Mouse (Mus musculus) kidney, adult 18-20 months (tissue): ENCODE results near the gene Tmem234.

Experiments
- DNase-seq: peaks from one replicate; pipeline ENCODE4 v3.0.0; 2021

The Tmem234 gene

DNA sequence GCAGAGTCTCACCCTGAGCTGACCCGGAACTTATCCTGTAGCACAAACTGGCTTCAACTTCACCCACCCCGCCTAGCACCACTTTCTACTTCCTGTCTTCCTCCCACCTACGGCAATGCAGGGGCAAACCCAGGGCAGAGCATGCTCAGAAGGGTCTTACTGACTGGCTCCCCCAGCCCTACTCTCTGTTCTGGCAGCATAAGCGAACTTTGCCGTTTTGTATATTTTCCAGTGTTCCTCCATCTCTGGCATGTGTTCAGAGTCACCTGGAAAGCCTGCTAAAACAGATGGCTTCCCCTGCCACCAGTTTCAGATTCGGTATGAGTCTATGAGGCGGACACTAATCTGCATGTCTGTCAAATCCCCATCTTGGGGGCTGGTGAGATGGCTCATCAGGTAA lies 20.1 kb upstream of the Tmem234 start:
- no peak for DNase-seq

- no peak for DNase-seq
These were observed 18.2 kb upstream of the Tmem234 start for GRCm38 (mm10) chr4:129582251-129582650.

- DNase-seq: no peak
These were observed 16.1 kb upstream of the Tmem234 start for GRCm38 (mm10) chr4:129584370-129584769.

DNA sequence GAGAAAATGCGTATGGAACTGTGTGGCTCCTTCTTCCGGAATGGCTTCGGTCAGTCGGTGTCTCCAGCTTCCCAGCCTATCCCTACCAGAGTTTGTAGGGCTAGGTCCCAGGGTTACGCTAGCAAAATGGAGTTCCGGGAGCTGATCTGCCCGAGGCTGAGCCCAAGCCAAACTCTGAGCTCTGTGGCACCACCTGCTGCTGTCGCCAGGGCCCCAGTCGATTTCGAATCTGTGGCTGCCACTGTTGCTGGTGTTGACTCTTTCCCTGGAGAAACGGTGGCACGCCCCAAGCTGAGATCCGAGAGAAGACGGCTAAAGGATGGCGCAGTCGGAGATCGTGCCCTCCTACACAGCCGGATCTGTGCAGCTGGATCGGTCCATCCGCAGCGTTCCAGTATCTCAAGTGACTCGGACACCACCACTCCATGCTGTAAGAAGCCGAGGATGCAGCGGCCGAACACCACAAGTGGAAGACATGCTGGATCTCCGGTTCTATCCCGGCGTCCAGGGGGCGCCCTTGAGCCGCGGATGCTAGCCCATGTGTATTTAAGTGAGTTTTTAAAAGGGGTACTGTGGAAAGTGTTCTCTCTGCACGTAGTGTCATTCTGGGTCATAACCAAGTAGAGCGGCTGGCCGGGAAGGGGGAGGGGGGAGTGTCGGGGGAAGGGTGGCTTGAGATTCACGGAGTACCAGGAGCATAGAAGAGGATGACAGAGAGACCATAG lies 15.4 kb upstream of the Tmem234 start:
- peak; percentile 95 for DNase-seq

DNA sequence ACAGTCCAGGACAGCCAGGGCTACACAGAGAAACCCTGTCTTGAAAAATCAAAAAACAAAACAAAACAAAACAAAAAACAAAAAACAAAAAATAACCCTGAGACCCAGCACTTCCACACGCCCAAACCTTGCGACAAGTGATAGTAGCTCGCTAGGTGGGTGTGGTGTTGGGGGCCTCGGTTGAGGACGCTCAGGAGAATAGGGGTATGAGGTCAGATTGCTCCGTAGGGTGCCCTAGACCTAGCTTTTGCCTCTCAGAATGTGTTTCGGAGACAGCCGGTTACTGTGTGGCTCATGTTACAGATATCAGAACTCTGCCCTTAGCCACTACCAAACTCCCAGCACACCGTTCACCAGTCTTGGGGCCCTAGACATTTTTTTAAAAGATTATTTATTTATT lies 14.7 kb upstream of the Tmem234 start:
- DNase-seq: no peak

DNA sequence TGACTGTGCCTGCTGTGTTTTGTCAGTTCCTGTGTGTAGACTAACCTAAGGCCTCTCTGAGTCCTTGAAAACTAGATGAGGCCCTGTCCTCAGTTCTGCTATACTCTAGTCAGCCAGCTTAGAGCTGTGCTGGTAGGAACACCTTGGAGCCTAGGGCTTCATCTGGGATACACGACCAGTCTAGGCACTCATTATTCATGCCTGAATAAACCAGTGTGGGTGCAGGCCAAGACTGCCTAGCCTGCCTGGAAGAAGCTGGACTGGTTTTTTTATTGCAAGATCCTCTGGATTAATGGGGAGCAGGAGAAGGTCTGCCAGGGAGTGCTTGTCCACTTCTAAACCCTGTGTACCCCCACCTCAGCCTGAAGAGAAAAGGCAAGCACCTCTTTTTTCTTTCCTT lies 13.5 kb upstream of the Tmem234 start:
- peak; percentile 29 for DNase-seq

- DNase-seq: no peak
These were observed 11.6 kb upstream of the Tmem234 start for GRCm38 (mm10) chr4:129588865-129589264.

- DNase-seq: peak; percentile 78
These were observed 8.1 kb downstream of the Tmem234 start for GRCm38 (mm10) chr4:129608426-129609025.

DNA sequence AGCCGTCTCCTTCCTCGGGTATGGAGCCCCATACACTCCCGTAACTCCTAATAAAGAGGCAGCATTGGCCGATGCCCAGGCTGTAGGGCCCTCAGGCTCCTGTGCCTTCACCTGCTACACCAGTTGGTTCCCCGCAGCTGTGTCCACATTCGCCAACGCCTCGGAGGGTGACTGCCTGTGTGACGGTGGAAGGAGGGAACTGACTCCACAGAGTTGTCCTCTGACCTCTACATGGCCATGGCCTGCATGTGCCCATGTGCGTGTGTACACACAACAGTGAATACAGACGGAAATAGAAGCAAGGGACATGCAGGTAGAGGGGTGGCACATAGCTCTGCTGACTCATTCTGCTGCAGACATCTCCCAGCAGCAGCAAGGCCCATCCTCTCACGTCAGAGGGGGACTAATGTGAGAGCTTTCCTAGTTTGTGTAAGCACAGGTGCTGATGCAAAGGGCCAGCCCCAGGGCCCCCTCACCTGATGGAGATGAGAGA lies 8.7 kb downstream of the Tmem234 start:
- no peak for DNase-seq

GRCm38 (mm10) chr4:129610026-129610425 lies 9.6 kb downstream of the Tmem234 start:
- DNase-seq: no peak

- no peak for DNase-seq
These were observed 10.0 kb downstream of the Tmem234 start for GRCm38 (mm10) chr4:129610472-129610871.

GRCm38 (mm10) chr4:129614093-129614492 lies 13.6 kb downstream of the Tmem234 start, which contains the start of gene Dcdc2b:
TSS of gene Dcdc2b (minus strand) at chr4:129614257.
- DNase-seq: peak; percentile 11

DNA sequence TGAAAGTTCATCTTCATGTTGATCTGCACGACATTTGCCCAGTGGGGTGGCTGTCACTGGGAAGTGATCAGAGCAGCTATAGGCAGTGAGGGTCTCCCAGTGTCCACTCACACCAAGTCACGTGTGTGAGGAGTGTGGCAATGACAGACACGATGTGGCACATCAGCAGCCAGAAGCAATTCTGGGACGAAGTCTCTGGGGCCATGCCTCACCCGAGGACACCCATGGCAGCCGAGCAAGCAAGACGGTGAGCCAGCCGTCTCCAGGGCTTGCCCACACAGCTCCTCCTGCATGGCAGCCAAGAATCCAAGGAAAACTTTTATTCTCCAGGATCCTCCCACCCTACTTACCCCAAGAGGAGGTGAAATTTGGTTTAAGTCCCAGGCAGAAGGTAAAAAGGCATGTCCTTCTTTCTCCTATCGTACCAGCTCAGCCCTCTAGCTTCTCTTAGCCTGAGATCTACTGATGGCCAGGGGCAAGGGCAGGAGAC lies 15.4 kb downstream of the Tmem234 start:
- no peak for DNase-seq

GRCm38 (mm10) chr4:129616631-129617030 lies 16.2 kb downstream of the Tmem234 start:
- no peak for DNase-seq

DNA sequence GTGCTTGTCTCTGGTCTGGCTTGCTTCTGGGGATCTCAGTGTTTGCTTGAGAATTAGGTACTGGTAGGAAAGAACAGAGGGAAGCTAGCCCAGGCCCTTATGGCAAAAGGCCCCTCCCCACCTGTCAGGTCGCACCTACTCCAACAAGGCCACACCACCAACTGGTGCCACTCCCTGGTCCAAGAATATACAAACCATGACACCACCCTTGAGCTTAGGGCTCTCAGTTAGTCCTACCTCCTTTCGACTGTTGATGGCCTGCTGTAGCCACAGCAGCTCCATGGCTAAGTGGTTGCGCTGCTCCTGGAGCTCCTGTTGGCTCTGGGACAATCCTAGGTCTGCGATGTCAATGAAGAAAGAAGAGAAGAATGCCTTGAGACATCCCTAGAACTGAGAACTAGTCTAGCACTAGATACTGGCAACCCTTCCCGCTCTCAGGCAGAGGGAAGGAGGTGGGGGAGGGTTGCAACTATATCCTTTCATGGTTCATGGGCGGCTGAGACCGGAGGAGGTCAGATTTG lies 16.7 kb downstream of the Tmem234 start:
- DNase-seq: no peak

DNA sequence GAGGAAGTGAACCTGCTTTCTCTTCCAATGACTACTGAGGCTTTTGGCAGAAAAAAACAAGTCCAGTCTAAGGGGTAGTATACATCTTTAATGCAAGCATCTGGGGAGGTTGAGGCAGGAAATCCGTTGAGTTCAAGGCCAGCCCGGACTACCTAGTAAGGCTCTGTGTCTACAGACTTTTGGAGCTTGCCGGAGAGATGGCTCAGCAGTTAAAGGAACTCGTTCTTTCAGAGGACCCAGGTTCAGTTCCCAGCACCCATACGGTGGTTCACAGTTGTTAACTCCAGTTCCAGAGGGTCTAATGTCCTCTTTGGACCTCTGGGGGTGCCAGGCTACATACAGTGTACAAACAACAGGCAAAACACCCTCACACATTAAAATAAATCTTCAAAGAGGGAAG lies 17.6 kb downstream of the Tmem234 start:
- no peak for DNase-seq

- DNase-seq: peak; percentile 94
These were observed 18.6 kb downstream of the Tmem234 start, which contains the start of gene Iqcc for GRCm38 (mm10) chr4:129618786-129619691. TSS of gene Iqcc (minus strand) at chr4:129619099.

DNA sequence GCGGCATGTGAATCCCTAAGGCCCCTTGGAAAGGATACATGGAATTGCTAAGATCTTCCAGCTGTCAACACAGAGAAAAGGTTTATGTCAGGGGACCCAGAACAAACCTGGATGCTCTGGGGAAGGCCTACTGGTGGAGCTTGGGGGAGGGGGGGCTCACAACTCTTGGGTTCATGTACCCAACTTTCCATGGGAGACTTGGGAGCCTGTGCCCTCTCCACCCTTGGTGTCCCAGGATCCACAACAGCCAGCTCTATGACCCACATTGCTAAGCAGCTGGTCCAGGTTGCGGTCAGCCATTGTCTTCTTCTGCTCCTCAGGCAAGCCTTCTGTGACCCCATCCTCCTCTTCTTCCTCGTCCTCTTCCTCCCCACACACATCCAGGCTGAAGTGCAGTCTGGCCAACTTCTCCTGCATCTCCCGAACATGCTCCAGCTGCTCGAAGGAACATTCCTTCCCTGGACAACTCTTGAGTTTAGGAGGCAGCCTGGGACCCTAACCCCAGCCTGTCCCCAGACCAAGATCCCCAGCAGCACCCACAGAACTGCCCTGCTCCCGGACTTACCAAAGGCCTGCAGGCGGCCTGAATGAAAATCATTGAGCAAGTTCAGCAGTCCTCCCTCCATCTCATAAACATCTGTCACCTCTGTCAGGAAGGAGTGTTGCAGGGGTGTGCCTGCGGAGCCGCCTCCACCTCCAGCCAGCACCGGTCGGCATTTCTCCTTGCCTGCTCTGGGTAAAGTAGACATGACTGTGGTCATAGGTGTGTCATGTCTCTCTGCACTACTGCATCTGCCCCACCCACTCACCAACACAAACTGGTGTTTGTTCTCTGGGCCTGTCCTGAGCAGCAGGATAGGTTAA lies 20.2 kb downstream of the Tmem234 start:
- DNase-seq: no peak

GRCm38 (mm10) chr4:129621283-129621841 lies 20.9 kb downstream of the Tmem234 start:
- peak; percentile 43 for DNase-seq

GRCm38 (mm10) chr4:129622120-129622802 lies 21.8 kb downstream of the Tmem234 start:
- no peak for DNase-seq
